Mouse (Mus musculus) cerebellum, adult 2 months (tissue): Measurements from ENCODE around the gene Cox7b. TPM values are rescaled to one million over a fixed set of nuclear protein-coding genes. Genes with fewer than 3 reads are reported as not detected.

Experiments used
- DNase-seq, 2 experiments: peaks; one replicate each; pipeline ENCODE4 v3.0.0; 2021
- H3K27ac ChIP-seq: fragments of 200-500 bp; 2 replicates; pipeline ENCODE4 v1.5.1; 2012; ENCODE audit warnings: low read length, control low read depth, inconsistent platforms; ENCODE audit not compliant: insufficient read depth
- H3K27me3 ChIP-seq: fragments of 200-500 bp; 2 replicates; pipeline ENCODE4 v1.6.1; 2012; ENCODE audit warnings: inconsistent platforms, mild to moderate bottlenecking, low read length, moderate library complexity; ENCODE audit not compliant: control insufficient read depth, insufficient read depth
- H3K4me1 ChIP-seq: fragments of 200-500 bp; 2 replicates; pipeline ENCODE4 v1.6.1; 2011; ENCODE audit warnings: low read length; ENCODE audit not compliant: control insufficient read depth, insufficient read depth
- H3K4me3 ChIP-seq: fragments of 200-500 bp; replicated peaks from 2 replicates; pipeline ENCODE3; 2011; ENCODE audit warnings: mild to moderate bottlenecking, low read depth, low read length, control low read depth; ENCODE audit not compliant: insufficient read depth
- CTCF ChIP-seq: fragments of 200-500 bp; IDR thresholded peaks from 2 replicates; pipeline ENCODE4 v1.5.1; 2011; ENCODE audit warnings: low read depth, mild to moderate bottlenecking, control low read depth, low read length, moderate library complexity, borderline replicate concordance; ENCODE audit not compliant: insufficient read depth
- POLR2A ChIP-seq: fragments of 200-500 bp; IDR thresholded peaks from 2 replicates; pipeline ENCODE4 v1.6.1; 2011; ENCODE audit warnings: low read length, control low read depth, borderline replicate concordance; ENCODE audit not compliant: insufficient read depth
- WGBS: fragments of 180-500 bp; shearing (Covaris S2); methylation state at CpG from one replicate; pipeline ENCODE4 v1.1.7; 2018; 5-methylcytosine and 5-hydroxymethylcytosine counted together
- polyA plus RNA-seq: library from polyadenylated mRNA; depleted of rRNA; stranded (reverse); fragments of >200 nt; gene quantifications from 2 replicates; pipeline ENCODE4 v1.2.3, GENCODE M21; 2012

Cox7b gene
- polyA plus RNA-seq, 1 experiment = 473 TPM

DNA sequence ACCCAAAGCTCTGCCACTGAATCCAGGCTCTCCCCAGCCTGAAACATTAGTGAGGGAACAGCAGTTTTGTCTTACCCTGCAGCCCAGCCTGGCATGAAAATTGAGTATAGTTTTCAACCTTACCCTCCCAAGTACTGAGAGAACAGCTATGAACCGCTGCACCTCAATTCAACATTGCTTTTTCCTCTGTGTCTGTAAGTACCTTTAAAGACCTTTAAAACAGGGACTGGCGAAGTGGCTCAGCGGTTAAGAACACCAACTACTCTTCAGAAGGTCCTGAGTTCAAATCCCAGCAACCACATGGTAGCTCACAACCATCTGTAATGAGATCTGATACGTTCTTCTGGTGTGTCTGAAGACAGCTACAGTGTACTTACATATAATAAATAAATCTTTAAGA is 2.0 kb downstream of the Cox7b start:
- WGBS = 83% methylated on average over 4 of the region's 4 CpGs
- no peaks in the 10 kb centered on the region for H3K27me3 ChIP-seq
- 0 out of 2 replicates have a peak, but pooled peaks cover 2% of the 10 kb centered on the region for H3K4me1 ChIP-seq
- DNase-seq = no peak
- no peak for TF ChIP-seq CTCF
- TF ChIP-seq POLR2A = no peak
- H3K4me3 ChIP-seq = no peak overlapping the region
- H3K27ac ChIP-seq = no peak overlapping the region

DNA sequence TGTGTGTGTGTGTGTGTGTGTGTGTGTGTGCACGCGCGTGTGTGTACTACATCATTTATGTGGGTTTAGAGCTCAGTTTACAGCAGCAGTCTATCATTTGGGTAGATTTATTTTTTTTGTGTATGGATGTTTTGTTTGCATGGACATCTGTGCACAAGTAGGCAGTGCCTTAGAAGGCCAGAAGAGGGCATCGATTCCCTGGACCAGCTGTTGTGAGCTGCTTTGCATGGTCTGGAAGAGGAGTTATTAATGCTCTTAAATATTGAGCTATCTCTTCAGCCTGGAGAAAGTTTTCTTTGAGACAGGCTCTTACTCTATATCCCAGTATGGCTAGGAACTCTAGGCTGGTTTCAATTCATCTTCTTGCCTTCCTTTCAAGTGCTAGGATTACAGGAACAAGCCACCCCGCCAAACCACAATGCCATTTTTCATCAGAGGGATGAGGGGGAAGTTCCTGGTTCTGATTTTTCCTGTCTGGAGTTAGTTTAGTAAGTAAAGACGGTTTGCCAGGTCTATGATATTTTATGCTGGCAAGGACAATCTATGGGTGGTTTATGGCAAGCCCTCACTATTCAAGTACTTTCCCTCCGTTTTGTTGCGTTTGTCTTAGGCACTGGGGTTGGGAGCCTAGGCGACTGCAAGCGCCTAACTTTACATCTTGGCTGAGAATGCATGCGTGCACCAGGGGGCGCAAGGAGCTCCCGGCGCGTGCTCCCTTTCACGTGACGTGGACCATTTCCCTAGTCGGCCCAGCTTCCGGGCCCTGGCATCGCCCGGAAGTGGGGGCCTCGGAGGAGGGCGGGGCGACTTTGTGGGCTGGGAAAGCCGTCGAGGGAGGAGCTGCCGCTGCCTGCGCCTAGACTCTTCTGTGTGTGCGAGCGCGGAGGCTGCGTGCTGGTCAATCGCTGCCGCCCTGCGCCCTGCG is 11.2 kb downstream of the Cox7b start, which contains the start of gene Atp7a:
Atp7a (plus strand) TSS at position 859 of the 925 bp plus-strand sequence.
- 7% methylated on average over 36 of the region's 36 CpGs for WGBS
- H3K4me3 ChIP-seq = peak within 1 kb of the TSS; percentile 81
- peak within 1 kb of the TSS; percentile 55; the same call in 1 of the 2 replicates for H3K27ac ChIP-seq
- DNase-seq = peak; percentile 79 to 88
- H3K4me1 ChIP-seq = 0 out of 2 replicates have a peak, but pooled peaks cover 2% of the 10 kb centered on the region
- H3K27me3 ChIP-seq = no peaks in the 10 kb centered on the region
- TF ChIP-seq POLR2A = peak; percentile 58; the same call in 1 of the 2 replicates
- peak; percentile 62; the same call in 1 of the 2 replicates for TF ChIP-seq CTCF

GRCm38 (mm10) chrX:106027343-106027674 is 11.8 kb downstream of the Cox7b start:
- peak overlapping the region; percentile 81 for H3K4me3 ChIP-seq
- DNase-seq = no peak
- 4% methylated on average over 8 of the region's 8 CpGs for WGBS
- H3K27ac ChIP-seq = peak overlapping the region; percentile 55; the same call in 1 of the 2 replicates
- 0 out of 2 replicates have a peak, but pooled peaks cover 2% of the 10 kb centered on the region for H3K4me1 ChIP-seq
- no peaks in the 10 kb centered on the region for H3K27me3 ChIP-seq
- TF ChIP-seq CTCF = no peak
- no peak for TF ChIP-seq POLR2A

DNA sequence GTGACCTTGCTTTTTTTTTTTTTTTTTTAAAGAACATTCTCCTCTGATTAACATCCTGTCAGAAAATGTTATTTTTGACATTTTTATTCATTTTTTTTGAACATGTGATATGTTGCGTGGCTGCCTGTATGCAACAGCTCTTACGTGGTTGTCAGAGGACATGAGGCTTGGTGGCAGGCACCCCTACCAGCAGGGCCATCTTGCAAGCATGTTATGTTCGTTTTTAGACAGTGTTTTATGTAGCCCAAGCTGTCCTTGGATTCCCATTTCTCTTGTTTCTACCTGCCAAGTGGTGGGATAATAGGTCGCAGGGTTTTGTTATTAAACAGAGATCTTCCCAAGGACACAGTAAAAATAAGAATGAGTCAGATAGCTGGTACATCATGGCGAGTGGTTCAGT is 14.7 kb downstream of the Cox7b start:
- 76% methylated on average over 5 of the region's 5 CpGs for WGBS
- H3K4me1 ChIP-seq = 0 out of 2 replicates have a peak, but pooled peaks cover 2% of the 10 kb centered on the region
- TF ChIP-seq CTCF = no peak
- TF ChIP-seq POLR2A = no peak
- no peak overlapping the region for H3K4me3 ChIP-seq
- no peaks in the 10 kb centered on the region for H3K27me3 ChIP-seq
- no peak overlapping the region for H3K27ac ChIP-seq
- DNase-seq = no peak

DNA sequence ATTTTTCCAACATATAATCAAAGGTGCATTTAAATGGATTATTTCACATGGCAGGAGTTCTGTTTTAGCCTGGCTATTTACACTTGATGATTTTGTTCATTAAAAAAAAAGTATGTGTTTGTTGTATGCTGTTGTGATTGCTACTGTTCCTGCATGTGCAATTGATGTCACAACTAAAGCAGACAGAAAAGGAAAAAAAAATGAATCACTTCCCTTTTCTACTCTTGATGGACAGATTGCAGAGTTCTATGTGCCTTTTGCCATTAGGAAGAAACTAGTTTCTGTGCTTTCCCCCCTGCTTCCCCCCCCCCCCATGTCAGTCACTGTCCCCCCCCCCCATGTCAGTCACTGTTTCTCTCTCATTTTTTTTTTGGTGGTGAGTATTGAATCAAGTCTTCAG is 15.6 kb downstream of the Cox7b start:
- DNase-seq = no peak
- no peak overlapping the region for H3K4me3 ChIP-seq
- 0 out of 2 replicates have a peak, but pooled peaks cover 2% of the 10 kb centered on the region for H3K4me1 ChIP-seq
- no peaks in the 10 kb centered on the region for H3K27me3 ChIP-seq
- no peak overlapping the region for H3K27ac ChIP-seq
- no peak for TF ChIP-seq POLR2A
- TF ChIP-seq CTCF = no peak

GRCm38 (mm10) chrX:106035727-106036126 is 20.2 kb downstream of the Cox7b start:
- TF ChIP-seq POLR2A (no peak), CTCF (no peak)
- H3K4me3 ChIP-seq = no peak overlapping the region
- 36% methylated on average over 2 of the region's 2 CpGs for WGBS
- H3K27ac ChIP-seq = no peak overlapping the region
- no peaks in the 10 kb centered on the region for H3K27me3 ChIP-seq
- DNase-seq = no peak
- H3K4me1 ChIP-seq = no peaks in the 10 kb centered on the region

DNA sequence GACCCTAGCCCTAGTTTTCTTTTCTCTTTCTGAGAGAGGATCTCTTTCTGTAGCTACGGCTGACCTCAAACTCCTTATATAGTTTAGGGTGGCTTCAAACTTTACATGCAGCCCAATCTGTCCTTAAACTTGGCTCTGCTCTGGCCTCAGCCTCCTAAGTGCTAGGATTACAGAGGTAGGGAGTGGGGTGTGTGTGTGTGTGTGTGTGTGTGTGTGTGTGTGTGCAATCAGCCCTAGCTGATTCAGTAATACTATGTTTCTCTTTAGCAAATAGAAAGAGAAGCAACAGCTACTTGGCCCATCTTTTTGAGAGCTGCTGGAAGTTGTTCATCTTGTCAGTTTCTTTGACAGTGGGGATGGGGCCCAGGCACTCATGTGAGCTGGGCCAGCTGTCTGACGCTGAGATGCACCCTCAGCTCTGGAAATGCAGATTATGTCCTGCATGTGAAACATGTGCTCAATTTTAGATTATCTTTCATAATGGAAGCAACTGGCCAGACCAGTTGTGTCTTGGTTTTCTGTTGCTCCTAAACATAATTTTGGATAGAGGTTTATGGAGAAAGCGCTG is 21.8 kb downstream of the Cox7b start:
- no peaks in the 10 kb centered on the region for H3K27me3 ChIP-seq
- H3K4me3 ChIP-seq = no peak overlapping the region
- no peak overlapping the region for H3K27ac ChIP-seq
- no peaks in the 10 kb centered on the region for H3K4me1 ChIP-seq
- no peak for TF ChIP-seq CTCF
- TF ChIP-seq POLR2A = no peak
- WGBS = 63% methylated on average over 3 of the region's 3 CpGs
- no peak for DNase-seq

GRCm38 (mm10) chrX:106043863-106044617 is 28.5 kb downstream of the Cox7b start:
- no peaks in the 10 kb centered on the region for H3K27me3 ChIP-seq
- H3K27ac ChIP-seq = no peak overlapping the region
- H3K4me1 ChIP-seq = no peaks in the 10 kb centered on the region
- TF ChIP-seq POLR2A (no peak), CTCF (no peak)
- peak in 1 of 2 experiments; percentile 26 for DNase-seq
- WGBS = 47% methylated on average over 8 of the region's 8 CpGs
- no peak overlapping the region for H3K4me3 ChIP-seq
